Mouse (Mus musculus): ENCODE measurements around the gene F2r. TPM values are rescaled to one million over a fixed set of nuclear protein-coding genes. Genes with fewer than 3 reads are reported as not detected.

F2r gene
- polyA plus RNA-seq, 1 experiment from 2014 or later, result 62.5 TPM

DNA sequence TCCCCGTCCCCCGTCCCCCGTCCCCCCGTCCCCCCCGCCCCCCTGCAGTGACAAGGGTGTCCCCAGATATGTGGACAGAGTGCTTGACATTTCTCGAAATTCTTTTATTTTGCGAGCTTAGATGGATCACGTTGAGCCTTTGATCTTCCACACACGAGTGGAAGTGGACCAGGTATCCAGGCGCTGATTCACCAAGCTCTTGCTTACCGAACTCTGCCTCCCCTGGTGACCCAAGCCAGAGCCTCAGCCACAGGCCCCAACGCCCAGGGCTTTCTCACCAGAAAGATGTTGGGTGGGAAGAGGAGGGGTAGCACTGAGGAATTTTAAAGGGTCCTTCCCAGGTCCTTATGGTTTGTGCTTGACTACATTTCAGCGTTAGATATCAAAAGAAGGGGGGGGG, 572 bp upstream of the F2r start:
- H3K4me2 ChIP-seq (ENCODE audit: low read depth, low read length), result peak overlapping the region; percentile 88
- 13% methylated on average over 13 of the region's 13 CpGs for WGBS
- H3K9me3 ChIP-seq (replicated peaks; ENCODE audit: control insufficient read depth, low read length), result no peaks in the 10 kb centered on the region
- H3K9ac ChIP-seq (ENCODE audit: low read length), result peak overlapping the region; percentile 93
- H3K4me3 ChIP-seq (replicated peaks; ENCODE audit: low read length), result peak overlapping the region; percentile 92
- no peaks in the 10 kb centered on the region for H3K36me3 ChIP-seq (ENCODE audit: control insufficient read depth, insufficient read depth, low read length)
- no peak for ATAC-seq (ENCODE audit: insufficient read depth, low FRiP score)
- peaks cover 10% of the 10 kb centered on the region; the same call in 1 of the 2 replicates for H3K4me1 ChIP-seq (ENCODE audit: control insufficient read depth, insufficient read depth, low read length)
- no peaks in the 10 kb centered on the region for H3K27me3 ChIP-seq (ENCODE audit: control insufficient read depth, insufficient read depth, low read length)
- peak overlapping the region; percentile 68; the same call in 1 of the 2 replicates for H3K27ac ChIP-seq (ENCODE audit: low read length)

DNA sequence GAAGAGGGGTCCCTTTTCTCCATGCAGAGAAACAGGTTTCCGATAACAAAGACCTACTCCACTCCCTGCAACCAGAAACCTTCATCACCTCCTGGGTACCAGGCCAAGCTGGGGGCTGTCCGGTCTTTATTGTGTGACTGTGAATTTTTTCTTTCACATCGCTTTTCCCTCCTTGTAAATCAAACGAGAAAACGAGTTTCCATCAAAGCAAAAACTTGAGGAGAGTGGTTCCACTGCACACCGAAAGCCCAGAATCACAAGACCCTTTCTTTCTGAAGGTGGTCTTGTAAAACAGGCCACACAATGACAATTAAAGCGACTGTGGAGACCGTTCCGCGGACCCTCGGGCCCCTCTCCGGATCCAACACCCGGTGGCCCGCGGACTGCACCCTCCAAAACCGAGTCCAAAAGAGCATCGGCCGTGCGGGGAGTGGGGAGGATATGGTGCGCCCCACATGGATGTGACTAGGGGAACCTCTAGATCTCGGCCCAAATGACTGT, 566 bp downstream of the F2r start:
- H3K27me3 ChIP-seq (ENCODE audit: control insufficient read depth, insufficient read depth, low read length), result no peaks in the 10 kb centered on the region
- H3K27ac ChIP-seq (ENCODE audit: low read length), result peak overlapping the region; percentile 81
- peak; percentile 30 for ATAC-seq (ENCODE audit: insufficient read depth, low FRiP score)
- peaks cover 10% of the 10 kb centered on the region; the same call in 1 of the 2 replicates for H3K4me1 ChIP-seq (ENCODE audit: control insufficient read depth, insufficient read depth, low read length)
- no peaks in the 10 kb centered on the region for H3K9me3 ChIP-seq (replicated peaks; ENCODE audit: control insufficient read depth, low read length)
- peak overlapping the region; percentile 93 for H3K9ac ChIP-seq (ENCODE audit: low read length)
- H3K4me2 ChIP-seq (ENCODE audit: low read depth, low read length), result peak overlapping the region; percentile 88
- H3K4me3 ChIP-seq (replicated peaks; ENCODE audit: low read length), result peak overlapping the region; percentile 92
- under 1% methylated on average over 21 of the region's 21 CpGs for WGBS
- no peaks in the 10 kb centered on the region for H3K36me3 ChIP-seq (ENCODE audit: control insufficient read depth, insufficient read depth, low read length)

DNA sequence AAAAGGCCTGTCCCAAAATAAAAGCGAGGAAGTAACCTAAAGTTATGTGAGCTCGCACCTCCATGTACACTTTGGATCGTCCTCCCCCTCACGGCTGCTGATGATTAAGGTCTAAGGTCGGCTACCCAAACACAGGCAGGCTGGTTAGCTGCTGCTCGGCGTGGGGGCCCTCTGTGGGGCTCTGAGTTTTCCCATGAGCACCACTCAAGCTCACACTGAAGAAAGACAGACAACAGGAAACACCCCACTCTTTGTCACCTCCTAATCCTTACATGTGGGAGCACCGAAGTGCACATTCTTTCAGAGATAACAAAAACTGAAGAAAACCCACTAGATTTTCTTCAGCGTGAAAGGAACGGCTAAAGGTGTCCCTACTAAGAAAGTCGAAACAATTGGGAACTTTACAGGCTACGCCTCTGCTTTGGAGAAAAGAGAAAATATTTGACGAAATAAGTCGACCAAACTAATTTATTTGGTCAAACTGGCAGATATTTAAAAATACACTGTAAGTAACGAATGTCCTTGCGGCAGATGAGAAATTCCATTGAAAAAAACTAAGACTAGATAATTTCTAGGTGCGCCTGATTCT, 1.1 kb downstream of the F2r start:
- H3K4me1 ChIP-seq (ENCODE audit: control insufficient read depth, insufficient read depth, low read length), result peaks cover 10% of the 10 kb centered on the region; the same call in 1 of the 2 replicates
- peak overlapping the region; percentile 88 for H3K4me2 ChIP-seq (ENCODE audit: low read depth, low read length)
- WGBS, result 7% methylated on average over 17 of the region's 17 CpGs
- no peaks in the 10 kb centered on the region for H3K9me3 ChIP-seq (replicated peaks; ENCODE audit: control insufficient read depth, low read length)
- H3K27ac ChIP-seq (ENCODE audit: low read length), result peak overlapping the region; percentile 81
- peak overlapping the region; percentile 93 for H3K9ac ChIP-seq (ENCODE audit: low read length)
- no peak for ATAC-seq (ENCODE audit: insufficient read depth, low FRiP score)
- H3K4me3 ChIP-seq (replicated peaks; ENCODE audit: low read length), result peak overlapping the region; percentile 92
- H3K36me3 ChIP-seq (ENCODE audit: control insufficient read depth, insufficient read depth, low read length), result no peaks in the 10 kb centered on the region
- H3K27me3 ChIP-seq (ENCODE audit: control insufficient read depth, insufficient read depth, low read length), result no peaks in the 10 kb centered on the region

DNA sequence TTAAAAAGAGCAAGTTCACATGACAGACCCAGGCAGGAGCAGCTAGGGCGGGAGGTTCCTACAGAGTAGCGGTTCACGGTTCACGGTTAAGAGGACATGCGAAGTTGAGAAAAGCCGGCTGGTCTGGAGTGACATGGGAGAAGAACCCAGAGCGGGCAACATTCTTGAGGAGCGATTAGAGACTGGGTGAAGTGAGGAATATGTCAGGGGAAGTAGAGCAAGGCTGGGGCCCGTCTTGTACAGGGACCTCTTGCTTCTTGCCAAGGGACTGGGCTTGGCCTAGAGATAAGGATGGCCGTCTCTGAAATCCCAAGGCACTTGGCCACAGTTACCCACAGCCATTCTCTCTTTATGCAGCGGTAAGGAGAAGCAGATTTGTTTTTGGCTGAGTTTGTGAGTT, 1.8 kb downstream of the F2r start:
- no peak for ATAC-seq (ENCODE audit: insufficient read depth, low FRiP score)
- H3K4me2 ChIP-seq (ENCODE audit: low read depth, low read length), result peak overlapping the region; percentile 88
- H3K27ac ChIP-seq (ENCODE audit: low read length), result peak overlapping the region; percentile 49; the same call in 1 of the 2 replicates
- 22% methylated on average over 11 of the region's 11 CpGs for WGBS
- no peaks in the 10 kb centered on the region for H3K27me3 ChIP-seq (ENCODE audit: control insufficient read depth, insufficient read depth, low read length)
- H3K36me3 ChIP-seq (ENCODE audit: control insufficient read depth, insufficient read depth, low read length), result no peaks in the 10 kb centered on the region
- H3K4me1 ChIP-seq (ENCODE audit: control insufficient read depth, insufficient read depth, low read length), result peaks cover 10% of the 10 kb centered on the region; the same call in 1 of the 2 replicates
- H3K9ac ChIP-seq (ENCODE audit: low read length), result peak overlapping the region; percentile 93
- H3K9me3 ChIP-seq (replicated peaks; ENCODE audit: control insufficient read depth, low read length), result no peaks in the 10 kb centered on the region
- H3K4me3 ChIP-seq (replicated peaks; ENCODE audit: low read length), result peak overlapping the region; percentile 92

DNA sequence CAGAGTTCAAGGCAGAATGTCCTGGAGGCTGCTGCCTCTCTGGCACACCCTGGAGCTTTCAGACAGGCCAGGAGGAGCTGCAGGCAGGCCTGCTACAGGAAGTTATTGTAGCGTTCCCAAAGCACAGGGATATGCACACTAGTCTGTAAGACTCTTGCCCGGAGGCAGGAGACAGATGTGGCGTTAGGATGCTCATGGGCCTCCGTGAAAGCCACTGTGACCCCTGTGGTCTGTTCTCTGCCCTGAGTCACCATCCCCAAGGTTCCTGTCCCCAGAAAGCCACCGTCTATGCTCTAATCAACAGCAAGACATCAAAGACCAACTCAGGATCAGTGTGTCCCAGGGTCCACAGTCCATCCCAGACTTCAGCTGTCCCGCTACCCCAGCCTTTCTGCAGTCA, 3.5 kb downstream of the F2r start:
- WGBS, result 66% methylated on average over 6 of the region's 6 CpGs
- no peak for ATAC-seq (ENCODE audit: insufficient read depth, low FRiP score)
- no peaks in the 10 kb centered on the region for H3K36me3 ChIP-seq (ENCODE audit: control insufficient read depth, insufficient read depth, low read length)
- no peak overlapping the region for H3K4me3 ChIP-seq (replicated peaks; ENCODE audit: low read length)
- H3K27ac ChIP-seq (ENCODE audit: low read length), result no peak overlapping the region
- no peaks in the 10 kb centered on the region for H3K27me3 ChIP-seq (ENCODE audit: control insufficient read depth, insufficient read depth, low read length)
- peaks cover 10% of the 10 kb centered on the region; the same call in 1 of the 2 replicates for H3K4me1 ChIP-seq (ENCODE audit: control insufficient read depth, insufficient read depth, low read length)
- no peak overlapping the region for H3K4me2 ChIP-seq (ENCODE audit: low read depth, low read length)
- no peak overlapping the region for H3K9ac ChIP-seq (ENCODE audit: low read length)
- H3K9me3 ChIP-seq (replicated peaks; ENCODE audit: control insufficient read depth, low read length), result no peaks in the 10 kb centered on the region

DNA sequence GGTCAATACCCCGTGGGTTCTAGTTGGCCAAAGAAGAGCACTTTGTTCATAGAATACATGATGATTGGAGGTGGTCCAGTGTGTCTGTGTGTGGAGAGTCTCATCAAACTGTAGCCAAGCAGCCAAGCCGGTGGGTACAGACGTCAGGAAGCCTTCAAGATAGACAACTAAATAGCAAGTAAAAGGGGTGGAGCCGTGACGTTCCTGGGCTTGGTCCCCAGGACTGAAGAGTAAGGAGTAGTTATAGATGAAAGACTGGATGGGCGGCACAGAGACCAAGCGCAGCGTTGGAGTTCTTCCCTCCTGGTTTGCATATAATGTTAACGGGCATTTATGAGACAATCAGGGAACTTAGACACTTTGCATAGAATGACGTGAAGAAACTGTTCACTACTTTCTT, 6.0 kb downstream of the F2r start:
- no peak overlapping the region for H3K27ac ChIP-seq (ENCODE audit: low read length)
- H3K9ac ChIP-seq (ENCODE audit: low read length), result no peak overlapping the region
- H3K36me3 ChIP-seq (ENCODE audit: control insufficient read depth, insufficient read depth, low read length), result no peaks in the 10 kb centered on the region
- H3K27me3 ChIP-seq (ENCODE audit: control insufficient read depth, insufficient read depth, low read length), result no peaks in the 10 kb centered on the region
- no peak overlapping the region for H3K4me3 ChIP-seq (replicated peaks; ENCODE audit: low read length)
- 83% methylated on average over 10 of the region's 10 CpGs for WGBS
- H3K9me3 ChIP-seq (replicated peaks; ENCODE audit: control insufficient read depth, low read length), result no peaks in the 10 kb centered on the region
- no peak overlapping the region for H3K4me2 ChIP-seq (ENCODE audit: low read depth, low read length)
- peaks cover 10% of the 10 kb centered on the region; the same call in 1 of the 2 replicates for H3K4me1 ChIP-seq (ENCODE audit: control insufficient read depth, insufficient read depth, low read length)
- ATAC-seq (ENCODE audit: insufficient read depth, low FRiP score), result no peak

DNA sequence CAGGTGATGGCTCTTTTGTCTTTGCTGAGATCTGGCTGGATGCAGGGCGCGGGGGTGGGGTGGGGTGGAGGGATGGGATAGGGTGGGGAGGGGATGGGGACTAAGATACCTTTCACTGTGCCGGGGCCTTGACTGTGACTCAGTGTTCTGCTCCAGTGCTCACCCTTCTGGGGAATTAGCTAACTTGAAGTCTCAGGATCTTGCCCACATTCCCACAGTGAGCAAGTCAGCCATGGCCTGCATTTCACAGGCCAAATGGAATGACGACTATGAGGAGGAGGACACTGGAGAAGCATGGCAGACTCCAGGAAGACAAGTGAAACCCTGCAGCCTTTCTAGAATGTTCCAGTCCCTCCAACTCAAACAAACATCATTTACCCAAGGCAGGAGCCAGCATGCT, 6.5 kb downstream of the F2r start:
- Histone ChIP-seq H3K9ac (ENCODE audit: low read length) (no peak overlapping the region), H3K27me3 (ENCODE audit: control insufficient read depth, insufficient read depth, low read length) (no peaks in the 10 kb centered on the region), H3K36me3 (ENCODE audit: control insufficient read depth, insufficient read depth, low read length) (no peaks in the 10 kb centered on the region), H3K4me3 (replicated peaks; ENCODE audit: low read length) (no peak overlapping the region), H3K4me1 (ENCODE audit: control insufficient read depth, insufficient read depth, low read length) (peaks cover 9% of the 10 kb centered on the region; the same call in 1 of the 2 replicates), H3K4me2 (ENCODE audit: low read depth, low read length) (no peak overlapping the region), H3K27ac (ENCODE audit: low read length) (no peak overlapping the region), H3K9me3 (replicated peaks; ENCODE audit: control insufficient read depth, low read length) (no peaks in the 10 kb centered on the region)
- ATAC-seq (ENCODE audit: insufficient read depth, low FRiP score), result no peak
- 84% methylated on average over 4 of the region's 4 CpGs for WGBS

DNA sequence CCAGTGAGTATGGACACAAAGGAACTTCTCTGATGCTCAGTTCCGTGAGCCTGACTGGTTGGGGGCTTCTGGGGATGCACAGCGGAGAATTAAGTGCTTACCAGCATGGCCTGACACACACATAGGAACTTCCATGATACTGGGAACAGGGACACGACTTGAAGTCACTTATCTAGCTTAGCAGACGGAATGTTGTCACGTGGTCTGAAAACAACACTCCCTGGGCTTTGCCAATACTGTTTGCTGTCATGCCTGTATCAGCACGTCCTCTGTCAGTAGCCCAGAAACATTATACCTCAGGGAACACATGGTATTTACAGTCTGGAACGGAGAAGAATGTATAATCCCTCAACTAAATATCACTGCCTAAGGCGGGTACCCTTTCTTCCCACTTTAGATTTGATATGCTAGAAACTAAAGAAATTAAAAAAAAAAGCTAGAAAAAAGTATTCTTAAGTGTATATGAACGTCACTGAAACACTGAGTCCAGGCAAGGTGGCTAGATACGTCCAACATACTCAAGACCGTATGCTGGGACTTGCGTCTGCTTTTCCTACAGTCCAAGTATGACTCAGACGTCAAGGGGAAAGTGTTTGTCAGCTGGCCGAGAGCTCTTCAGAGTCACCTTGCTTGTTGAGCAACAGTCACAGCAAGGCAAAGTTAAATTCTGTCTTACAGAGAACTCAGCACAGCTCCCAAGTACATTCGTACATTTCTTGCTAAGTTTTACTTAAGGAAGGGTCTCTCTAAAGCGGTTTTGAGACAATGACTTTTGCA, 7.3 kb downstream of the F2r start:
- H3K4me3 ChIP-seq (replicated peaks; ENCODE audit: low read length), result no peak overlapping the region
- no peak overlapping the region for H3K4me2 ChIP-seq (ENCODE audit: low read depth, low read length)
- H3K9ac ChIP-seq (ENCODE audit: low read length), result no peak overlapping the region
- 0 out of 2 replicates have a peak, but pooled peaks have one; percentile 29 for ATAC-seq (ENCODE audit: insufficient read depth, low FRiP score)
- H3K36me3 ChIP-seq (ENCODE audit: control insufficient read depth, insufficient read depth, low read length), result no peaks in the 10 kb centered on the region
- no peaks in the 10 kb centered on the region for H3K27me3 ChIP-seq (ENCODE audit: control insufficient read depth, insufficient read depth, low read length)
- no peak overlapping the region for H3K27ac ChIP-seq (ENCODE audit: low read length)
- 76% methylated on average over 16 of the region's 16 CpGs for WGBS
- no peaks in the 10 kb centered on the region for H3K9me3 ChIP-seq (replicated peaks; ENCODE audit: control insufficient read depth, low read length)
- H3K4me1 ChIP-seq (ENCODE audit: control insufficient read depth, insufficient read depth, low read length), result peaks cover 2% of the 10 kb centered on the region; the same call in 1 of the 2 replicates

DNA sequence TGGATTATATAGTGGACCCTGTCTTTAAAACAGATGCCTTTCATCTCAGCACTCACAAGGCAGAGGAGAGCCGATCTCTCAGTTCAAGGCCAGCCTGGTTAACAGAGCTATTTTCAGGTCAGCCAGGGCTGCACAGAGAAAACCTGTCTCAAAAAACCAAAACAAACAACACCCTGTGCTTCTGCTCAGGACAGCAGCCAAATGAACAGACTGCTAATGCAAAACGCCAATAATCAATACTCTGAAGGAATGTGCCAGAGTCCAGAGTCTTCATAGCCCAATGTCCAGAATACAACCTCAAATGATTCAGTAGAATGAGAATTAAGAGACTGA, 9.2 kb downstream of the F2r start:
- Histone ChIP-seq H3K4me2 (ENCODE audit: low read depth, low read length) (no peak overlapping the region), H3K27ac (ENCODE audit: low read length) (no peak overlapping the region), H3K4me3 (replicated peaks; ENCODE audit: low read length) (no peak overlapping the region), H3K9me3 (replicated peaks; ENCODE audit: control insufficient read depth, low read length) (no peaks in the 10 kb centered on the region), H3K36me3 (ENCODE audit: control insufficient read depth, insufficient read depth, low read length) (peaks cover 4% of the 10 kb centered on the region; the same call in 1 of the 2 replicates), H3K9ac (ENCODE audit: low read length) (no peak overlapping the region), H3K27me3 (ENCODE audit: control insufficient read depth, insufficient read depth, low read length) (no peaks in the 10 kb centered on the region), H3K4me1 (ENCODE audit: control insufficient read depth, insufficient read depth, low read length) (no peaks in the 10 kb centered on the region)
- ATAC-seq (ENCODE audit: insufficient read depth, low FRiP score), result no peak
- 83% methylated on average over 2 of the region's 2 CpGs for WGBS
